Mouse (Mus musculus): Measurements from ENCODE around the gene 4921536K21Rik. TPM values are rescaled to one million over a fixed set of nuclear protein-coding genes. Genes with fewer than 3 reads are reported as not detected.
"Not testable (repeated sequence)": the region's sequence is repeated elsewhere in the genome, so short reads cannot be mapped to it uniquely, and the experiment has no call there.

Gene 4921536K21Rik
- total RNA-seq, 4 experiments from 2014 or later, result 0.11 to 0.36 (median 0.15) TPM

DNA sequence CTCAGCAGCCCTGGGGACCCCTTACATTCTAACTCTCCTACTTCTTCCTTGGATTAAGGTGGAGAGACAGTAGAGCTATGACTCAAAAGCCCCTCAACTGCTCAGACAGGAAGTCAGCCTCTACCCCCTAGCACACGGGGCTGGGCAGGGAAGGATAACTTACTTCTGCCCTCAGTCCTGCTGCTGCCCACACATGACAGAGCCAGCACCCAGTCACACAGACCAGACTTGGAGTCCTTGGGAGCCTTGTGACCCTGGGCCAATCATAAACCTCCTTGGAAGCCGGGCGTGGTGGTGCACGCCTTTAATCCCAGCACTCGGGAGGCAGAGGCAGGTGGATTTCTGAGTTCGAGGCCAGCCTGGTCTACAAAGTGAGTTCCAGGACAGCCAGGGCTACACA, 16.5 kb upstream of the 4921536K21Rik start:
- not testable (repeated sequence) for DNase-seq (ENCODE audit: low spot score in 2 of 2)

- peak; percentile 69 to 80 for DNase-seq (ENCODE audit: low spot score in 2 of 2)
Observed at GRCm38 (mm10) chr11:3910513-3911310, 15.8 kb upstream of the 4921536K21Rik start.

DNA sequence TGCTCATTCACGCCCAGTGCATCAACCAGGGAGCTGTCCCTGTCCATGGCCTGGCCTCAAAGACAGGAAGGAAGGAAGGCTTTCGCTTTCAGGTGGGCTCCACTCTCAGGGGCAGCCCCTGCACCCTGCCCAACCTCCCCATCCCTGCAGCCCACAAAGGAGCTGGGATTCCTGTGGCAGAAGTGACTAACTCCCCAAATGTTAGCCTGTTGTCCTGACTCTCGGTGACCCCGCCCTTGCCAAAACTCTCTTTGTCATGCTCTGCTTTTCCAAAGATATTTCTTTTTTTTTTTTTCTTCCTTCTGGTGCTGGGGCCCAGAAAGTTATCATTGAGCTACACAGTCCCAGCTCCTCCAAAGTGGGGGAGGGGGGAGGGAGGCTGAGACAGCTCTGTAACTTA, 14.3 kb upstream of the 4921536K21Rik start:
- DNase-seq (ENCODE audit: low spot score in 2 of 2), result no peak

DNA sequence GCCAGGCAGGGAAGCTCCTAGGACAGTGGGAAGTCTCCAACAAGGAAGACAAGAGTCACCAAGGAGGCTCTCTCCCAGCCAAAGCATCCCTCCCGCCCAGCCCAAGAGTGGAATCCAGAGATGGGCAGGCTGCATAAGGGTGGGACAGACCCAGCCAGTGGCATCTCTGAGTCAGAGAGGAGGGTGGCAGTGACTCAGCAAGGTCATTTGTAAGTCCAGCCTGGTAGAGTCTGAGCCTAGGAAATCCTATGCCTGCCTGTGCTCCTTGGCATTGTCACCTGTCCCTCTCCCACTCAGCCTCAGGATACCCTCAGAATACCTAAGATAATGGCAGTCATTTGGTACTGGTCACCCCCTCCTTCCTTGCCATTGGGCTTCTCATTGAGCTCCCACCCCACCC, 10.5 kb upstream of the 4921536K21Rik start:
- no peak for DNase-seq (ENCODE audit: low spot score in 2 of 2)

DNA sequence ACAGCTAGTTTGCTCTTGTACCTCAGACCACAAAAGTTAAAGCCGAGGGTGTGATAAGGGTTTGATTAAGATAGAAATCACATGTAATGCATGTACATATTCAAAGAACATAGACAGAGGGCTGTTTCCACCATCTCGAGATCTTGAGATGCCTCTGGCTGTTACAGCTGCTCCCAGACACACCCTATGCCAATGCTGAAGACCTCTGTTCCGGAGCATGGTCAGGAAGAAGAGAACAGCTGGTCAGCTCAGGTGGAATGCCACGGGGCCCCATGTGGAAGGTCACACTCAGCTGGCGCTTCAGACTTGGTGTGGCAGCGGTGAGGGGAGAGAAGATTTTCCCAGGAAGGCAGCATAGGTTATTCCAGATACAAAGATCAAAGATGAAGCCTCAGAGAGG, 9.8 kb upstream of the 4921536K21Rik start:
- no peak for DNase-seq (ENCODE audit: low spot score in 2 of 2)

DNA sequence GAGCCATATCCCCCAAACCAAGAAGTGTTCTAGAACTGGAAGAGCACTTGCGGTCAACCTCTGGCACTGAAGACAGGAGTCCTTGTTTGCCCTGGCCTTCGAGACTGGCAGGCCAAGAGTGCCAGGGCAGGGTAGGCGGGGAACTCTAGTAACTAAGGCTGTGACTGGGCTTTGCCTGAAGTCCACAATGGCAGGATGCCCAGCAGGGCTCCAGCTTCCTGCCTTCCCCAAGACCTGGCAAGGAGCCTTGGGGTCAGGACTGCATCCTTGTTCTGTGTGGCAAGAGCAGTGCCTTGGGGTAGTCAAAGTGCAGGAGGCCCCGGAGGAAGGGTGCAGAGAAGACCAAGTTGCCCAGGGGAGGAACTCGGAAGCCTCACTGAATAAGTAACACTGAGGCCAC, 8.1 kb upstream of the 4921536K21Rik start:
- DNase-seq (ENCODE audit: low spot score in 2 of 2), result peak; percentile 65 to 81

DNA sequence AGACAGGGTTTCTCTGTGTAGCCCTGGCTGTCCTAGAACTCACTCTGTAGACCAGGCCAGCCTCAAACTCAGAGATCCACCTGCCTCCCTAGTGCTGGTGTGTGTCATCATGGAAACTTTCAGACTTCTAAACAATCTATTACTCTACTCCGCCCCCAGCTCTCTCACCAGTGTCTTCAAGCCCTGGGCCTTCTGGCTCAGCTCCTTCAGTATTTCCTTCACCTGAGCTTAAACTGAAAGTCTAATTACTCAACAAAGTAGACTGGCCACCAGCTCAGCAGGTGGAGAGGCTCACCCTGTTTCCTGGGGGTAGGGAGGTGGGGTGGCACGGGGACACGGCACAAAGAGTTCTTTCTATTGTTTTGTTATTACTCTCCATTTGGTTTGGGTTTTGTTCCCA, 7.6 kb upstream of the 4921536K21Rik start:
- DNase-seq (ENCODE audit: low spot score in 2 of 2), result no peak

DNA sequence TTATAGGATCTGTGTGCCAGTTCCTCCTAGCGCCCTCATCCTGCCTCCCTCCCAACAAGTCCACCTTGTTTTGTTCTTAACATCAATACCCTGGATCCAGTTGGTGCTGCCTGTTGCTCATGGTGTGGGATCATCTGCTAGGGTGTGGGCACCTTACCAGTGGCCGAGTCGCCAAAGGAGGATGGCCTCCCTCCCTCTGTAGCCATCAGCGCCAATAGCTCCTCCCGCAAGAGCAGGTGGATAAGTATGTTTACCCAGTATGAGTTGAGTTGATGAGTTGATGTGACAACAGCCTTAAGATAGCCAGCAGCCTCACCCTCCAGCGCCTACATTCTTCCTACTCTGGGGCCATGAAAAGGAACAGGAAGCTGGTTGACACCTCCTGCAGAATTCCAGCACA, 5.4 kb upstream of the 4921536K21Rik start:
- DNase-seq (ENCODE audit: low spot score in 2 of 2), result no peak

DNA sequence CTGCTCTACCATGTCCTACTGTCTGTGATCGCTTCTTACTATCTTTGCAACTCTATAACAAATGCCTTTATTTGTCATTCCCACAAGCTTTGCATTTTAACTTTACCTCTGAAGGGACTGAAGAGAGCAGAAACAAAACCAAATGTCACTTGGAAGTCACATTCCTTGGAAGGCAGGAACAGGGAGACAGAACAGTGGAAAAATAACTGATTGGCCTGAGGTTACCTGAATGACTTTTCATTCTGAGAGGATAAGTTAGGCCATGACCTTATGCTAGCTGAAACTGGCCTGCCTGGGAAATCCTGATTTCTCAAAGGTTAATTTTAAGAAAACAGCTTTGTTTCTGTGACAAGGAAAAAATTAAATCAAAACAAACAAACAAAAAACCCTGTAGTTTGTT, 1.0 kb upstream of the 4921536K21Rik start:
- no peak for DNase-seq (ENCODE audit: low spot score in 2 of 2)

DNA sequence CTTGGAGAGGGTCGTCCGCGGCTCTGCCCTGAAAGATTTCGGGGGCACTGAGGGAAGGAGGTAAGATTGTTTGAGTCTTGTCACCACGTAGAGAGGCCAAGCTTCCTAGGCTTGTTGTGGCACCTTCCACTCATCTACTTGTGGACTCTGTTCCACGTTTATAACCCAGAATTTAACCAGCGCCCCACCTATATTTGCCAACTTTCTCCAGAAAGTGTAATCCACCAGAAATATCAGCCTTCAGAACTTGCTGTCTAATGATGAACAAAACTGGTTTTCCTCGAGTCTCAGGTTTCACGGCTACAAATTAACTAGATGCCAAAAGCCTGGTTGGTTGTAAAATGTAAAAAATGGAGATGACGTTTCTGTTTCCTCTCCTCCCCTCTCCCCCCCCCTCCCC, 560 bp upstream of the 4921536K21Rik start:
- DNase-seq (ENCODE audit: low spot score in 2 of 2), result no peak

DNA sequence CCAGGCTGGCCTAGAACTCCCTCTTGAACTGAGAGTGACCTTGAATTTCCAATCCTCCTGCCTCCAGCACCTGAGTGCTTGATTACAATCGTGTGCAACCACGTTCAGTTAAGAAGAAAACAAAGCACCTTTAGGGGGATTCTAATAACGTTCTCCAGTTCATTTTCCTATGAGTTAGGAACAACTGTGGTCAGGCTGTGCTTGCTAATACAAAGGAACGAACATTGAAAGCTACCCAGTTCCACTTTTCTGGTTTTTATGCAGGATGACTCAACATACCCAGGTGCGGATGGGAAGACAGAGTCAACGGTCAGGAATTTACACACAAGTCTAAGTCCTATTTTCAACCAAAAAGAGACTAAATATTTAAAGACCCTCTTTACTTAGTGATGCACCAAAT, 928 bp downstream of the 4921536K21Rik start:
- DNase-seq (ENCODE audit: low spot score in 2 of 2), result no peak

- DNase-seq (ENCODE audit: low spot score in 2 of 2), result no peak
Observed at GRCm38 (mm10) chr11:3887331-3887730, 7.6 kb downstream of the 4921536K21Rik start.

- no peak for DNase-seq (ENCODE audit: low spot score in 2 of 2)
Observed at GRCm38 (mm10) chr11:3883711-3884110, 11.2 kb downstream of the 4921536K21Rik start.

DNA sequence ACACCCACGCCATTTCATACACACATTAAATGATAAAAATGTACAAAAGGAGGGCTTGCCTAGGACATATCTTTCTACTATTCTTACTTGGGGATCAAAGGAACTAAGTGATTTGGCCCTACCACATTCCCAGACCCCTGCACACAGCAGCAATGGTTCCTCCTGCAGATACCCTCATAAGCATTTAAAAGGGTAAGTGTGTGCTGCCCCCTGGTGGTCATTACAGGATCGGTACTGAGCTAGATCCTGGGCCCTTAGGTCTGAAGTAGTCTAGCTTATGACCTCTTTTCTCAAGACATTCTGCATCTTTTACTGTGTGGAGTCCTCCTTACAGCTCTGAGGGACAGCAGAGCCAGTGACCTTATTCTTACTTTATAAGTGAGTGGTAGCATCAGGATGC, 15.1 kb downstream of the 4921536K21Rik start:
- peak; percentile 59 for DNase-seq (ENCODE audit: low spot score in 2 of 2)

GRCm38 (mm10) chr11:3878660-3879059, 16.2 kb downstream of the 4921536K21Rik start:
- DNase-seq (ENCODE audit: low spot score in 2 of 2), result no peak

DNA sequence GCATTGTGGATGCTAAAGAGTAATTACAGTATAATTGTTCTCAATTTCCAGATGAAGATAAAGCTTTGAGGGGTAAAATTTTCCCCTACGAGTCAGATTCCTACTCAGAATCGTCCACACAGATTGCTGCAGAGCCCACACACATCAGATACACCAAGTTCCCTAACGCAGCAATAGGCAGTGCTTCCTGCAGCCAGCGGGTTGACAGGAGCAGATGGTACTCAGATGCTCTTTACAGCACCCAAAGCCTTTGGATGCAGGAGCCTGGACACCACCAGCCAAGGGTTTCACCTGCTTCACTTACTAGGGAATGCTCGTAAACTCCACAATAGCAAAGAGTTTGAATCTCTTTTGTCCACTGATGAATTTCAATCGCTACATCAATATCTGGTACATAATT, 18.5 kb downstream of the 4921536K21Rik start:
- DNase-seq (ENCODE audit: low spot score in 2 of 2), result no peak

DNA sequence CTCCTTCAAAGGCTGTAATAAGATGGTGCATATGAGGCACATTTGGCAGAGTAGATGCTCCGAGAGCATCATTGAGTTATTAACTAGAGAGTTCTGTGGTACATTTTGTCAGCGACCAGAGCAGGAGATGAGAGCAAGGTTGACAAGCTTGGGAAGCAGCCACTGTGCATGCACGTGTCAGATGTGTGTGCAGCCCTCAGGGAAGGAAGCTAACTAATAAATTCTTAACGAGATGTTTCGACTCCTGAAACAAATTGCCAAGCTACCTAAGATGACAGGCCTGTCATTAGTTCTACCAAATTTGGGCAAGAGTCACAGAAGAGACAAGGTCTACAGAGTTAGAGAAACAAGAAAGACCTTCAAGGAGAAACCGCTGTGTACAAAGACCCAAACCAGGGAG, 30.6 kb downstream of the 4921536K21Rik start:
- DNase-seq (ENCODE audit: low spot score in 2 of 2), result no peak

DNA sequence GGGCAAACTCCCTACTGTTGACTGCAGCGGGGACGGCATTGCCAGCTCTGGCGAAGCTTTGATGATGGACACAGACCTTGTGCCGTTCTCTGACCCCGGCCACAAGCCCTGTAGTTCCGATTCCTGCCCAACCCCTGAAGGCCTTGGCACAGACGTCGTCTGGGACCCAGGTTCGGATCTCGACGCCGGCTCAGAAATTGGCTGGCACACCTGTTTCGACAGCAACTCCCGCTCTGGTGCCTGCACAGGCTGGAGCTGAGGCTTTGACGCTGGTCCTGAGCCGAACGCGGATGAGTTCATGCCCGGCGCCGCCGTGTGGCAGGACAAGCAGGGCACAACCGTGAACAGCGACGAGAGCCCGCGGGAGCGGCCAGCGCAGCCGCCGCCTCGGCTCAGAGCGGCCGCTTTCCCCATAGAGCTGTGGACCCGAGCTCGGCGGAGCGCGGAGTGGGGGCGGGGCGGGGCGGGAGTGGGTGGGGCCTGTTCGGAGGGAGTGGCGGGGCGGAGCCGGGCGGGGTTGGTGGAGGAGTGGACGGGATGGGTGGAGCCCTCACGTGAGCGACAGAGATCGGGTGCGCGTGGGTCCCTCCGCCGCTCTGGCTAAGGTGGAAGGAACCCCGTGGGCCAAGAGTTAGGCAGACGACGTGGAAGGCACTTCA, 31.3 kb downstream of the 4921536K21Rik start, which contains the start of gene Osbp2:
Osbp2 (minus strand) TSS at position 450 of the 659 bp plus-strand sequence.
- DNase-seq (ENCODE audit: low spot score in 2 of 2), result peak in 1 of 2 experiments; percentile 50

- DNase-seq (ENCODE audit: low spot score in 2 of 2), result no peak
Observed at GRCm38 (mm10) chr11:3862661-3863453, 32.0 kb downstream of the 4921536K21Rik start.

- no peak for DNase-seq (ENCODE audit: low spot score in 2 of 2)
Observed at GRCm38 (mm10) chr11:3860361-3860760, 34.5 kb downstream of the 4921536K21Rik start.

DNA sequence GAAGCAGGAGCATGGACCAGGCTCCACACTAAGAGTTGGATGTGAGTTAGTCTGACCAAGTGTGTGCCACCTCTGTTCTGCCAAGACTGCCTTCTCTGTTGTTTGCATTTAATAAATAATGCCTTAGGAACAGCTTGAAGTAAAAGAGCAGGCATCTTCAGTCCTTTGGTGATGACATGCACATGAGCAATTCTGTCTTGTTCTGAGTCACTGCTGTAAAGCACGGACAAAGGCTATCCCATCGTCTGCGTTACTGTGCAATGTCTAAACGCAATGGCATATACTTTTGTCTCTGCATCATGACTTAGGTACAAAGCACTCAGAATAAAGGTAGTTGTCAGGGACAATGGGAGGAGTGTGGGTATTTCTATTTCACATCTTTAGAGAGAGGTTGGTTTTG, 35.1 kb downstream of the 4921536K21Rik start:
- DNase-seq (ENCODE audit: low spot score in 2 of 2), result no peak

GRCm38 (mm10) chr11:3857902-3858301, 37.0 kb downstream of the 4921536K21Rik start:
- DNase-seq (ENCODE audit: low spot score in 2 of 2), result no peak

Data from gastrocnemius, adult 8-10 months (tissue).